Mouse (Mus musculus): ENCODE measurements around the gene Morn3. TPM values are rescaled to one million over a fixed set of nuclear protein-coding genes. Genes with fewer than 3 reads are reported as not detected.

The Morn3 gene
- polyA plus RNA-seq (2017; shearing (Covaris generic)): 1.6 TPM

DNA sequence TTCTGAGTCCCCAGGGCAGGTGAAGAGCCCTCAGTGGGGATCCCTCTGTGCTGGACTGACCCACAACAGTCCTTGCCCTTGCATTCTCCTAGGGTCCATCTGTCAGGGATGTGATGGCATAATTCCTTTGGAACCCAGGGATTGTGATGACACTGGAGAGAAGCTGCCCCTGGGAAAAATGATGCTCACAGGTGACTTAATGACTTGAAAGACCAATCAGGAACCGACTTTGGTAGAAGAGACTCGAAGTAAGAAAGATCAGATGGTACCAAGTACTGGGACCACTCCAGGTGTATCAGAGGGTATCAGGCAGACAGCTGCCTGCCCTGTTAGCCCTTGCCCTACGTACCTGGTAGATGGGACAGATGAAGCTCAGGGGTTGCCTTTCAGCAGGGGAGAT is at the start of gene Morn3:
TSS of gene Morn3 (minus strand) at position 101 of the 400 bp plus-strand sequence.

DNA sequence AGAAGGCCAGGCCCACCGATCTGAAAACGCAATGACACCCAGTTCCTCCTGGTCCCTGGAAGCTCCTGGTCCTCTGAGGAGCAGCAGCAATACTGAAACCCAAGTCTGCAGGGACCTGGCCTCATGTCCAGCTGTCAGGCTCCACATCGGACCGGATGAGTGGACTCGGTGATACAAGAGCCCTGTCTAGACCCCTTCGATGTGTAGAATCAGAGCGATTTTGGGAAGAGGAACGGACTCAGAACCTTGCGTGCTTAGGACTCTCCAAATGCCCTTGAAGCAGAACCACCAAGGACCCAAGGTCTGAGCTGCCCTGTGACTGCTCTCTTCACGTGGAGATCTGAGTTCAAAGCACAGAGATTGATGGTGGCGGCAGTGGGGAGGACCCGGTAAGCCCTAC is 21.3 kb upstream of the Morn3 start, which contains the start of gene Tmem120b:
TSS of gene Tmem120b (plus strand) at position 301 of the 400 bp plus-strand sequence.

DNA sequence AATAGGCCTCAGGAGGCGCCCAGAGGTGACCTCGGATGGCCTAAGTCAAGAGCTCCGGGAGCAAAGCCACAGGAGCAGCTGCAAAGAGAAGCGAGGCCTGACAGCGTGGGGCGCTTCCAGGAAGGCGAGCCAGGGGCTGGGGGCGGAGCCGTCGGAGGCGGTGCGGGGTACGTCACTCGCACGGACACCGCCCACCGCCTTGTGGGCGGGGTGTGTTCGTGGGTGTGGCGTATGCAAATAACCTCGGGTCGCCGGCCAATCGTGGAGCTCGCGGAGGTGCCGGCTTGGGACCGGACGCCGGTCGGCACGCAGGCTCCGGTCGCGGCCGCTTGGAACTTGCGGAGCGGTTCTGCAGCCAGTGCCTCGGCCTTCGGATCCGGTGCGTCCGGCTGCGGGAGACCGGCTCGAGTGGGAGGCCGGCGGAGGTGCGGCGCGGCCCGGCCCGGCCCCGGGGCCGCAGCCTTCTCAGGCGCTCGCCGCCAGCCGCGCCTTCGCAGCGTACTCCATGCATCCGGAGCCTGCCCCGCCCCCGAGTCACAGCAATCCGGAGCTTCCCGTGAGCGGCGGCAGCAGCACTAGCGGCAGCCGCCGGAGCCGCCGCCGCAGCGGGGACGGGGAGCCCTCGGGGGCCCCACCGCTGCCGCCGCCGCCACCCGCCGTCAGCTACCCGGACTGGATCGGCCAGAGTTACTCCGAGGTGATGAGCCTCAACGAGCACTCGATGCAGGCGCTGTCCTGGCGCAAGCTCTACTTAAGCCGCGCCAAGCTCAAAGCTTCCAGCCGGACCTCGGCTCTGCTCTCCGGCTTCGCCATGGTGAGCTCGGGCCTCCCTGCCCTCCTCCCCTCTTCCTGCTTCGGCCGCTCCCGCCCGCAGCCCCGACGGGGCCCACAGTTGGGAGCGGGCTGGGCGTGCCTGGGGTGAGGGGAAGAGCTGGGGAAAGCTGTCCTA is 31.8 kb downstream of the Morn3 start, which contains the start of gene Orai1:
TSS of gene Orai1 (plus strand) at position 322 of the 949 bp plus-strand sequence.

DNA sequence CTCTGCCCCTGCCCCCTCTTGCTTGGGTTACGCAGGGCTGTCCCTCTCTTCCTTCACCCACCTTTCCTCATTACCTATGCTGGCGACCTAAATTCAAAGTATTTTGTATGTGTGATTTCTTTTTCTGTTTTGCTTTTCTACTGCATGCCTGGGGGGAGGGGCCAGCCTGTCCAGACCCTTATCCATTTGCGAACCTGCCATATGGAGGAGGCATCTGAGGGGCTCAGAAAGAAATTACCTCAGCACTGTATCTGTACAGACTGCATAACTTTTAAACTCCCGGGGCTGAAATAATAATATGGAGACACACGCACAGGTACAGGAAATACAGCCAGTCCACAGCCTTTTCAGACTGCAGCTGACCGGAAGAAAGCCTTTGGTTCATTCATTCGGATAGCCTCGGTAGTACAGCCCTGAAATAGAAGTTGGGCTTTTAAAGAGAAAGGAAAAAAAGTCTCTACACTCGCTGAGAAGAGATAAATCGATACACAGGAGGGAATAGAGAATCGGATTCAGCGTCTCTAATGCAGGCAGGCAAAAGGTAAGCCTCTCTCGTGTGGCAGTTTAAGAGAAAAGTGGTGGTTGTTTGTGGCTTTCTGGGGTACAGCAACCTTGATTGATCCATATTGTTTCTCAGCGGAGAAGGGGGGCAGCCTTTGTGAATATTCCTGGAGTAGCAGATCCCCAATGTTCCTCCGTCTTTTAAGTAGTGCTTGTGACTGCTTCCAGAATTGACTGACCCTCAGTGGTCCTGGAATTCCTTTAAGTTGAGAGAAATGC is 57.1 kb downstream of the Morn3 start, which contains the start of gene Kdm2b:
TSS of gene Kdm2b (minus strand) at position 273 of the 780 bp plus-strand sequence.

Other genes with a start within 250 kb of the Morn3 start
- 302 TPM for gene Anapc5, start 225.7 kb downstream of the Morn3 start, polyA plus RNA-seq (2017; shearing (Covaris generic))
- 39.5 TPM for gene Rnf34, start 197.0 kb downstream of the Morn3 start, polyA plus RNA-seq (2017; shearing (Covaris generic))
- 45.3 TPM for gene Kdm2b, start 57.2 kb downstream of the Morn3 start, polyA plus RNA-seq (2017; shearing (Covaris generic))
- gene Orai1, start 31.9 kb downstream of the Morn3 start, polyA plus RNA-seq (2017; shearing (Covaris generic)): 16.2 TPM
- 6.0 TPM for gene Tmem120b, start 21.4 kb upstream of the Morn3 start, polyA plus RNA-seq (2017; shearing (Covaris generic))
- 239 TPM for gene Rhof, start 85.7 kb upstream of the Morn3 start, polyA plus RNA-seq (2017; shearing (Covaris generic))
- 2.8 TPM for gene Setd1b, start 95.2 kb upstream of the Morn3 start, polyA plus RNA-seq (2017; shearing (Covaris generic))
- 57.2 TPM for gene Psmd9, start 122.4 kb upstream of the Morn3 start, polyA plus RNA-seq (2017; shearing (Covaris generic))
- gene Hpd, start 135.7 kb upstream of the Morn3 start, polyA plus RNA-seq (2017; shearing (Covaris generic)): not detected
- 3.6 TPM for gene Wdr66, start 205.1 kb upstream of the Morn3 start, polyA plus RNA-seq (2017; shearing (Covaris generic))